Mouse (Mus musculus) forebrain, postnatal 0 days (tissue): ENCODE results near the gene Slc12a1. TPM values are rescaled to one million over a fixed set of nuclear protein-coding genes. Genes with fewer than 3 reads are reported as not detected.

Experiments
- ATAC-seq: fragments of 200-750 bp; cut with Nextera tagmentation; 2 replicates; pipeline ENCODE4 v1.8.0; 2017; ENCODE audit warnings: mild to moderate bottlenecking, moderate library complexity
- DNase-seq: peaks from one replicate; pipeline ENCODE4 v3.0.0-alpha.2; 2015
- H3K27ac ChIP-seq: fragments of 300-500 bp; sonication (generic); 2 replicates; pipeline ENCODE4 v1.5.1; 2014; ENCODE audit warnings: low read depth, mild to moderate bottlenecking, antibody characterized with exemption, low read length, moderate library complexity, mixed read lengths
- H3K27me3 ChIP-seq: fragments of 300-500 bp; sonication (generic); 2 replicates; pipeline ENCODE4 v1.6.1; 2014; ENCODE audit warnings: mild to moderate bottlenecking, low read length, mixed read lengths; ENCODE audit not compliant: insufficient read depth
- H3K36me3 ChIP-seq: fragments of 300-500 bp; sonication (generic); 2 replicates; pipeline ENCODE4 v1.6.1; 2014; ENCODE audit warnings: mild to moderate bottlenecking, moderate library complexity; ENCODE audit not compliant: insufficient read depth
- H3K4me1 ChIP-seq: fragments of 300-500 bp; sonication (generic); 2 replicates; pipeline ENCODE4 v1.6.1; 2014; ENCODE audit warnings: antibody characterized with exemption; ENCODE audit not compliant: insufficient read depth
- H3K4me2 ChIP-seq: fragments of 300-500 bp; sonication (generic); 2 replicates; pipeline ENCODE4 v1.6.1; 2014; ENCODE audit warnings: low read depth, mild to moderate bottlenecking, moderate library complexity
- H3K4me3 ChIP-seq: fragments of 300-500 bp; sonication (generic); 2 replicates; pipeline ENCODE4 v1.5.1; 2014; ENCODE audit warnings: low read depth, low read length, mixed read lengths
- H3K9ac ChIP-seq: fragments of 300-500 bp; sonication (generic); 2 replicates; pipeline ENCODE4 v1.6.1; 2014; ENCODE audit warnings: mild to moderate bottlenecking
- H3K9me3 ChIP-seq: fragments of 300-500 bp; sonication (generic); 2 replicates; pipeline ENCODE4 v1.6.1; 2016; ENCODE audit warnings: low read length
- CTCF ChIP-seq: sonication (generic); IDR thresholded peaks from 2 replicates; pipeline ENCODE4 v1.5.1; 2016; ENCODE audit warnings: antibody characterized with exemption, control low read depth, low read depth
- WGBS: fragments of 180-500 bp; shearing (Covaris S2); extraction: QIAGEN DNeasy Blood & Tissue Kit; methylation state at CpG from one replicate; pipeline ENCODE4 v1.1.7; 2014; 5-methylcytosine and 5-hydroxymethylcytosine counted together
- polyA plus RNA-seq: library from polyadenylated mRNA; unstranded; fragments of >200 nt; fragmentation: Nextera tagmentation; extraction: Ambion mirVana; gene quantifications from 2 replicates; pipeline ENCODE4 v1.2.1, GENCODE M21; 2015
- total RNA-seq: library from RNA; depleted of rRNA; stranded (reverse); fragments of >200 nt; gene quantifications from 2 replicates; pipeline ENCODE4 v1.2.3, GENCODE M21; 2014

Slc12a1 gene
- total and polyA plus RNA-seq, 2 experiments from 2014 or later: 0.06 to 0.10 TPM

DNA sequence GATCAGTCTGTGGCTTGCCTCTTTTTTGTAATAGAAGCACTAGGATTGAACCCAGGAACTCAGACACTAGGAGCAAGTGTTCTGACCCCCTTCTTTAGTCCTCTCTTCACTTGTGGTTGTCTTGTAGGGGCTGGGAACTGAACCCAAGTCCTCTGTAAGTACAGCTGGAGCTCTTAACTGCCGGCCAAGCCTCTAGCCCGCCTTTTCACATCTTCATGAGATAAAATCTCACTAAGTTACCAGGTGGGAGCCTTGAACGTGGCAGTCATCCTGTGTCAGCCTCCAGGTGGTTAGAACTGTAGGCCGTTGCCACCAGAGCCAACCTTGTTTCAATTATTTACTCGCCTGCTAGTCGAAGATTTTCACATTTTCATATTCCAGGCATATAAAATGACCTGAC is 101.4 kb downstream of the Slc12a1 start:
- DNase-seq (no peak), ATAC-seq (no peak)
- WGBS: 98% methylated on average over 6 of the region's 6 CpGs
- no peaks in the 10 kb centered on the region for H3K4me1 ChIP-seq
- no peak overlapping the region for H3K4me3 ChIP-seq
- H3K27ac ChIP-seq: no peak overlapping the region
- H3K9me3 ChIP-seq: no peaks in the 10 kb centered on the region
- peaks cover 21% of the 10 kb centered on the region for H3K36me3 ChIP-seq
- no peak for TF ChIP-seq CTCF
- H3K9ac ChIP-seq: no peak overlapping the region
- no peaks in the 10 kb centered on the region for H3K27me3 ChIP-seq
- no peak overlapping the region for H3K4me2 ChIP-seq

DNA sequence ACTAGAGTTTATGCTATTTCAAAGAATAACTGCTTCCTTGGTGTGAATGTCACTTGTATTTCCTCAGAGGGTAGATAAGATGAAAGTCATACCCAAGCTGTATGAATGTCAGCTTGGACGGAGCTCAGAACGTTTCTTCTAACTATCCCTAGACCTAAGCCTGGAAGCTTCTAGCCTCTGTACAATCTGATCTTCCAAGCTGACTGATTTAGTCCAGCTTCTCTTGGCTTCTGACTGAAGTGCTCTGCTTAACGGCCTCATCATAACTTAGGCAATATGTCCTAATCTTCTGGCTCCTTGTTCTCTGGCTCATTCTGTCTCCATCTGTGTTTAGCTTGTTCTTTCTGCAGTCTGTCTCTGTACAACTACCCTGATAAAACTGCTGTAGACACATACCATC is 102.3 kb downstream of the Slc12a1 start:
- no peak overlapping the region for H3K4me3 ChIP-seq
- H3K9me3 ChIP-seq: no peaks in the 10 kb centered on the region
- ATAC-seq: no peak
- 95% methylated on average over 3 of the region's 3 CpGs for WGBS
- H3K27ac ChIP-seq: no peak overlapping the region
- H3K27me3 ChIP-seq: no peaks in the 10 kb centered on the region
- H3K9ac ChIP-seq: no peak overlapping the region
- peak; percentile 25 for DNase-seq
- peaks cover 21% of the 10 kb centered on the region for H3K36me3 ChIP-seq
- H3K4me1 ChIP-seq: no peaks in the 10 kb centered on the region
- TF ChIP-seq CTCF: no peak
- H3K4me2 ChIP-seq: no peak overlapping the region

DNA sequence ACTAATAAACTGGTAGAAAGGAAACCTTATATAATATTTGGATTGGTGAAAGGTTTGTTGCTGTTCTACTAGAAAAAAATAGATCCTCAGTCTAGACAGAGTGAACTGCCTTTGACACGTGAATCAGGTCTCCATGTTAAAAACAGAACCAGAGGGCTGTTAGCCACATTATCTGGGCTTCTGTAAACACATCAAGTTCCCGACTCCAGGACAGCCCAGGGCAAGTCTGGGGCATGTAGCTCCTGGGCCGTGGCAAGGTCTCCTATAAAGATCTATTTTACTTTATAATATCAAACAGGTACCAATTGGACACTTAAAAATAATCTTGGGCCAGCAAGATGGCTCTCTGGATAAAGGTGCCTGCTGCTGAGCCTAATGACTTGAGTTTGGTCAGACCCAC is 103.6 kb downstream of the Slc12a1 start:
- H3K27me3 ChIP-seq: no peaks in the 10 kb centered on the region
- H3K4me3 ChIP-seq: no peak overlapping the region
- H3K4me2 ChIP-seq: no peak overlapping the region
- ATAC-seq (no peak), DNase-seq (no peak)
- H3K4me1 ChIP-seq: no peaks in the 10 kb centered on the region
- no peak for TF ChIP-seq CTCF
- H3K27ac ChIP-seq: no peak overlapping the region
- peaks cover 21% of the 10 kb centered on the region for H3K36me3 ChIP-seq
- 92% methylated on average over 3 of the region's 3 CpGs for WGBS
- no peak overlapping the region for H3K9ac ChIP-seq
- no peaks in the 10 kb centered on the region for H3K9me3 ChIP-seq

DNA sequence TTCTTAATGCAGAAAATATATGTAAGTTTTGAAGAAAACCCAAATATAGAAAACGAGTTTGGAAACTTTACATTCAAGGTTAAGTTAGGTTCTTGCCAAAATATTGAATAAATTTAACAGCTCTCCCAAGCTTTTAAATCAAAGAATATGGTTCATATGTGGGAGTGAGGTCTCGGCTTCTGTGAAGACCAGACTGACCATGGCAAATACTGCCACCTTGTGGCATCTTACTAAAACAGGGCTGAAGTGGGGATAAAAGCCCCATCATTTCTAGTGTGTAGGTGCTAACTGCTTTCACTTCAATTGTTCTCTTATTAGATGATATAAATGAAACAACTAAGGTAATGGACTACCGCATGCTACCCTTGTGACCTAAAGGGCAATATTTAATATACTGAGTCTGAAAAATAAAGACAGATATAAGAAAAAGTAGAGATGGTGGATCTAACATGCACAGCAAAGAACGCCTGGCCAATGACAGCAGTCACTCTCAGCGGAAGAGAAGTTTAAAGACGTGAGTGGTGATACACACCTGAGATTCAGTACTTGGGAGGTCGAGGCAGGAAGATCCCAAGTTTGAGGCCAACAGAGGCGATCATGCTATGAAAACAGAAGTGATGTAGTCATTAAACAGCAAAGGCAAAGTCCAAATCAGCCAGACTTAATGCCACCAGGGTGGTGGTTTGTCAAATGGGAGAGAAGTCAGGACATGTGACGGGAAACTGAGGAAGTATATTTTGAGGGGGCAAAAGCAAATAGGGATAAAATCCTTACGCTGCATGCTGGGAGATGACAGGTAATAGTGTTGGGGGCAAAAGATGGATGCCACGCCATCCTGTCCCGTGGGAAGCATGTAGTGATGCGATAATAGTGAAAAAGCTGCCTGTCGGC is 107.2 kb downstream of the Slc12a1 start:
- ATAC-seq (no peak), DNase-seq (peak; percentile 31)
- Histone ChIP-seq H3K9me3 (no peaks in the 10 kb centered on the region), H3K27ac (no peak overlapping the region), H3K9ac (no peak overlapping the region), H3K4me3 (no peak overlapping the region), H3K27me3 (no peaks in the 10 kb centered on the region), H3K4me1 (no peaks in the 10 kb centered on the region), H3K36me3 (peaks cover 21% of the 10 kb centered on the region), H3K4me2 (no peak overlapping the region)
- peak; percentile 63 for TF ChIP-seq CTCF
- 86% methylated on average over 14 of the region's 14 CpGs for WGBS

DNA sequence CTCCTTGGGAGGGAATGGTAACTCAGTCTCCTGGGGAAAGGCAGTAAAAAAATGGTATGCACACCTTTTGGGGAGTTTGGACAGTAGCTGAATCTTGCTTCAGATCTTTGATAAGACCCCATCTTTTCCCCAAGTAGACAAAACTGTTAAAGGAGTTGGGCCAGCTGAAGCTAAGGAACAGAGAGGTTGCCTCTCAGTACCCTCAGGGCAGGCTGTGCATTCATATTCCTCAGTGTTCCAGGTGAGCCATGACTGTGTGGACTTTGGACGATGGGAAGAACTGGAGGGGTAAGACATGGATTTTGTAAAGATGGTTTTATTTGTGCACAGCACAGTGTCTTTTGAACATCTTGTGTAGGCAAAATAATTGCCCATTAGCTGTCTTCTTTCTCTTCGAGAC is 108.0 kb downstream of the Slc12a1 start:
- Histone ChIP-seq H3K9ac (no peak overlapping the region), H3K36me3 (peaks cover 17% of the 10 kb centered on the region), H3K9me3 (no peaks in the 10 kb centered on the region), H3K27ac (no peak overlapping the region), H3K4me2 (no peak overlapping the region), H3K4me3 (no peak overlapping the region), H3K27me3 (no peaks in the 10 kb centered on the region), H3K4me1 (no peaks in the 10 kb centered on the region)
- DNase-seq (no peak), ATAC-seq (no peak)
- WGBS: 85% methylated on average over 2 of the region's 2 CpGs
- no peak for TF ChIP-seq CTCF

DNA sequence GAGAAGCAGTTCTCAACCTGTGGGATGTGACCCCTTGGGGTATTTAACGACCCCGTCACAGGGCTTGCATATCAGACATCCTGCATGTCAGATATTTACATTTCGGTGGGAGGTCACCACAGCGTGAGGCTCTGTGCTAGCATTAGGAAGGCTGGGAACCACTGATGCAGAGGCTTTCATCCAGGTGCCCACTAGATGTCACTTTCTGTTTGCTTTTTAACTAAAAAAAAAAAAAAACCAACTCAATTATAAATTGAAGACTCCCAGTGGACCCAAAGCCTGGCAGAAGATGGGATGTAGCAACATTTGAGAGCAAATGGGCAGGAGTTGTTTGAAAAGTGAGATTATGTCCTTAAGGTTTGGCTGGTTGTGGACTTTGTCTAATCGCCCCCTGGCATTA is 110.8 kb downstream of the Slc12a1 start:
- DNase-seq (peak; percentile 48), ATAC-seq (peak; percentile 60)
- 24% methylated on average over 5 of the region's 5 CpGs for WGBS
- no peak overlapping the region for H3K27ac ChIP-seq
- no peaks in the 10 kb centered on the region for H3K27me3 ChIP-seq
- no peaks in the 10 kb centered on the region for H3K4me1 ChIP-seq
- peak; percentile 55 for TF ChIP-seq CTCF
- H3K4me2 ChIP-seq: no peak overlapping the region
- H3K9me3 ChIP-seq: no peaks in the 10 kb centered on the region
- no peak overlapping the region for H3K9ac ChIP-seq
- no peak overlapping the region for H3K4me3 ChIP-seq
- peaks cover 2% of the 10 kb centered on the region for H3K36me3 ChIP-seq

DNA sequence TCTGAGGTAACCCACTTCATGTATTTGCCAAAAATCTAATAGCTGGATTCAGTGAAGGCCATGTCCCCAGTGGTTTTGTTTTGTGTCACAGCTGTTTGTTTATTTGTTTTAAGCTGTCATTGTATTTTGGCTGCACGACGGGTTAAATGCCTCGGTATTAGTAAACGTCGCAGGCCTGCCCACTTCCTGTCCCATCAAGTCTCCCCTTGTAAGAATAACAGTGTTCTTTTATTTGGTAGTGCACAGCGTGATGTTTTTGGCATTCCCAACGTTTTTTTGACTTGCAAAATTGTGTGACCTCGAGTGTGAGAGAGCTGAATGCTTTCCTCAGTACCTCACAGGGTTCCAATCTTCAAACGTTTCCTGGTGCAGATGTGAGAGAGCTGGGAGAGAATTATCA is 111.4 kb downstream of the Slc12a1 start:
- DNase-seq (no peak), ATAC-seq (no peak)
- 20% methylated on average over 9 of the region's 9 CpGs for WGBS

More for the DNA sequence above, 111.4 kb downstream of the Slc12a1 start:
- Histone ChIP-seq H3K4me1 (no peaks in the 10 kb centered on the region), H3K9ac (no peak overlapping the region), H3K4me2 (no peak overlapping the region), H3K27ac (no peak overlapping the region), H3K36me3 (no peaks in the 10 kb centered on the region), H3K27me3 (no peaks in the 10 kb centered on the region), H3K9me3 (no peaks in the 10 kb centered on the region), H3K4me3 (no peak overlapping the region)
- no peak for TF ChIP-seq CTCF
